Mouse (Mus musculus) forebrain, embryonic 16.5 days (tissue): ENCODE data around the gene Lclat1. TPM values are rescaled to one million over a fixed set of nuclear protein-coding genes. Genes with fewer than 3 reads are reported as not detected.
"Not testable (repeated sequence)": the region's sequence is repeated elsewhere in the genome, so short reads cannot be mapped to it uniquely, and the experiment has no call there.

Source experiments
- ATAC-seq: fragments of 200-750 bp; cut with Nextera tagmentation; 2 replicates; pipeline ENCODE4 v1.8.0; 2017; ENCODE audit warnings: mild to moderate bottlenecking, moderate library complexity
- H3K27ac ChIP-seq: fragments of 300-500 bp; sonication (generic); 2 replicates; pipeline ENCODE4 v1.5.1; 2014; ENCODE audit warnings: low read length, control low read depth
- H3K27me3 ChIP-seq: fragments of 300-500 bp; sonication (generic); replicated peaks from 2 replicates; pipeline ENCODE4 v1.6.1; 2014; ENCODE audit warnings: low read length; ENCODE audit not compliant: control insufficient read depth, insufficient read depth
- H3K36me3 ChIP-seq: fragments of 300-500 bp; sonication (generic); 2 replicates; pipeline ENCODE4 v1.6.1; 2014; ENCODE audit not compliant: control insufficient read depth, insufficient read depth
- H3K4me1 ChIP-seq: fragments of 300-500 bp; sonication (generic); replicated peaks from 2 replicates; pipeline ENCODE4 v1.6.1; 2014; ENCODE audit warnings: low read length; ENCODE audit not compliant: control insufficient read depth, insufficient read depth
- H3K4me2 ChIP-seq: fragments of 300-500 bp; sonication (generic); 2 replicates; pipeline ENCODE4 v1.6.1; 2014; ENCODE audit warnings: mild to moderate bottlenecking, low read length, control low read depth
- H3K4me3 ChIP-seq: fragments of 300-500 bp; sonication (generic); replicated peaks from 2 replicates; pipeline ENCODE4 v1.5.1; 2014; ENCODE audit warnings: mild to moderate bottlenecking, low read length, control low read depth
- H3K9ac ChIP-seq: fragments of 300-500 bp; sonication (generic); replicated peaks from 2 replicates; pipeline ENCODE4 v1.6.1; 2014; ENCODE audit warnings: low read depth, low read length, control low read depth
- H3K9me3 ChIP-seq: fragments of 300-500 bp; sonication (generic); 2 replicates; pipeline ENCODE4 v1.6.1; 2016; ENCODE audit warnings: low read length; ENCODE audit not compliant: control insufficient read depth
- WGBS: fragments of 180-500 bp; shearing (Covaris S2); extraction: QIAGEN DNeasy Blood & Tissue Kit; methylation state at CpG from one replicate; pipeline ENCODE4 v1.1.7; 2014; 5-methylcytosine and 5-hydroxymethylcytosine counted together
- polyA plus RNA-seq: library from polyadenylated mRNA; unstranded; fragments of >200 nt; fragmentation: Nextera tagmentation; extraction: Ambion mirVana; gene quantifications from 2 replicates; pipeline ENCODE4 v1.2.1, GENCODE M21; 2015

Lclat1 gene
- polyA plus RNA-seq, 1 experiment from 2014 or later = 9.8 TPM

- no peaks in the 10 kb centered on the region for H3K9me3 ChIP-seq
- 95% methylated on average over 2 of the region's 2 CpGs for WGBS
- H3K4me3 ChIP-seq = no peak overlapping the region
- H3K9ac ChIP-seq = no peak overlapping the region
- ATAC-seq = no peak
- H3K4me2 ChIP-seq = no peak overlapping the region
- no peak overlapping the region for H3K27ac ChIP-seq
- H3K4me1 ChIP-seq = no peaks in the 10 kb centered on the region
- H3K36me3 ChIP-seq = no peaks in the 10 kb centered on the region
- H3K27me3 ChIP-seq = no peaks in the 10 kb centered on the region
Observed at GRCm38 (mm10) chr17:73246926-73247325, 139.1 kb downstream of the Lclat1 start.

- H3K36me3 ChIP-seq = no peaks in the 10 kb centered on the region
- WGBS = 90% methylated on average over 14 of the region's 14 CpGs
- no peaks in the 10 kb centered on the region for H3K4me1 ChIP-seq
- H3K9ac ChIP-seq = no peak overlapping the region
- no peaks in the 10 kb centered on the region for H3K9me3 ChIP-seq
- H3K27ac ChIP-seq = no peak overlapping the region
- no peak overlapping the region for H3K4me2 ChIP-seq
- H3K4me3 ChIP-seq = no peak overlapping the region
- ATAC-seq = no peak
- no peaks in the 10 kb centered on the region for H3K27me3 ChIP-seq
Observed at GRCm38 (mm10) chr17:73247758-73248157, 140.0 kb downstream of the Lclat1 start.

GRCm38 (mm10) chr17:73250488-73251141 is 142.8 kb downstream of the Lclat1 start:
- no peak for ATAC-seq
- no peak overlapping the region for H3K4me2 ChIP-seq
- 97% methylated on average over 3 of the region's 3 CpGs for WGBS
- H3K9ac ChIP-seq = no peak overlapping the region
- H3K27ac ChIP-seq = no peak overlapping the region
- H3K36me3 ChIP-seq = no peaks in the 10 kb centered on the region
- H3K27me3 ChIP-seq = no peaks in the 10 kb centered on the region
- no peaks in the 10 kb centered on the region for H3K4me1 ChIP-seq
- no peak overlapping the region for H3K4me3 ChIP-seq
- no peaks in the 10 kb centered on the region for H3K9me3 ChIP-seq

- H3K4me1 ChIP-seq = no peaks in the 10 kb centered on the region
- no peak overlapping the region for H3K4me3 ChIP-seq
- ATAC-seq = no peak
- H3K4me2 ChIP-seq = no peak overlapping the region
- no peaks in the 10 kb centered on the region for H3K36me3 ChIP-seq
- 66% methylated on average over 8 of the region's 8 CpGs for WGBS
- no peaks in the 10 kb centered on the region for H3K27me3 ChIP-seq
- H3K27ac ChIP-seq = no peak overlapping the region
- H3K9me3 ChIP-seq = no peaks in the 10 kb centered on the region
- no peak overlapping the region for H3K9ac ChIP-seq
Observed at GRCm38 (mm10) chr17:73251142-73251502, 143.3 kb downstream of the Lclat1 start.

GRCm38 (mm10) chr17:73251812-73252608 is 144.2 kb downstream of the Lclat1 start:
- H3K27ac ChIP-seq = no peak overlapping the region
- no peak overlapping the region for H3K4me2 ChIP-seq
- 60% methylated on average over 11 of the region's 11 CpGs for WGBS
- no peaks in the 10 kb centered on the region for H3K9me3 ChIP-seq
- H3K27me3 ChIP-seq = no peaks in the 10 kb centered on the region
- no peaks in the 10 kb centered on the region for H3K36me3 ChIP-seq
- H3K4me3 ChIP-seq = no peak overlapping the region
- H3K4me1 ChIP-seq = no peaks in the 10 kb centered on the region
- H3K9ac ChIP-seq = no peak overlapping the region
- no peak for ATAC-seq

GRCm38 (mm10) chr17:73253291-73253969 is 145.6 kb downstream of the Lclat1 start:
- Histone ChIP-seq H3K27ac (no peak overlapping the region), H3K4me1 (no peaks in the 10 kb centered on the region), H3K4me2 (no peak overlapping the region), H3K27me3 (no peaks in the 10 kb centered on the region), H3K36me3 (no peaks in the 10 kb centered on the region), H3K4me3 (no peak overlapping the region), H3K9ac (no peak overlapping the region), H3K9me3 (no peaks in the 10 kb centered on the region)
- 89% methylated on average over 10 of the region's 10 CpGs for WGBS
- ATAC-seq = no peak

- Histone ChIP-seq H3K36me3 (no peaks in the 10 kb centered on the region), H3K4me2 (no peak overlapping the region), H3K9ac (no peak overlapping the region), H3K27ac (no peak overlapping the region), H3K27me3 (no peaks in the 10 kb centered on the region), H3K4me1 (no peaks in the 10 kb centered on the region), H3K4me3 (no peak overlapping the region), H3K9me3 (no peaks in the 10 kb centered on the region)
- 81% methylated on average over 5 of the region's 5 CpGs for WGBS
- no peak for ATAC-seq
Observed at GRCm38 (mm10) chr17:73255801-73256200, 148.0 kb downstream of the Lclat1 start.

GRCm38 (mm10) chr17:73258620-73259019 is 150.8 kb downstream of the Lclat1 start:
- no peak overlapping the region for H3K9ac ChIP-seq
- H3K4me1 ChIP-seq = no peaks in the 10 kb centered on the region
- no peak overlapping the region for H3K27ac ChIP-seq
- H3K36me3 ChIP-seq = no peaks in the 10 kb centered on the region
- no peak overlapping the region for H3K4me3 ChIP-seq
- no peak overlapping the region for H3K4me2 ChIP-seq
- no peak for ATAC-seq
- 63% methylated on average over 12 of the region's 12 CpGs for WGBS
- no peaks in the 10 kb centered on the region for H3K27me3 ChIP-seq
- no peaks in the 10 kb centered on the region for H3K9me3 ChIP-seq

- not testable (repeated sequence) for H3K9me3 ChIP-seq, H3K4me3 ChIP-seq, H3K27ac ChIP-seq, ATAC-seq, H3K27me3 ChIP-seq, H3K36me3 ChIP-seq, H3K4me1 ChIP-seq, H3K4me2 ChIP-seq, H3K9ac ChIP-seq
- 95% methylated on average over 5 of the region's 5 CpGs for WGBS
Observed at GRCm38 (mm10) chr17:73259258-73259657, 151.5 kb downstream of the Lclat1 start.
